Mouse (Mus musculus) brain, embryonic 18.5 days (tissue): ENCODE results near the gene Vmn1r188.
"Not testable (repeated sequence)": the region's sequence is repeated elsewhere in the genome, so short reads cannot be mapped to it uniquely, and the experiment has no call there.

Experiments used
- DNase-seq: peaks from one replicate; pipeline ENCODE4 v3.0.0-alpha.2; 2012; ENCODE audit warnings: low read depth, low spot score

The Vmn1r188 gene

GRCm38 (mm10) chr13:22049737-22050440, 34.4 kb upstream of the Vmn1r188 start:
- DNase-seq, result no peak

GRCm38 (mm10) chr13:22050591-22051522, 33.4 kb upstream of the Vmn1r188 start:
- no peak for DNase-seq

GRCm38 (mm10) chr13:22051523-22051859, 32.7 kb upstream of the Vmn1r188 start:
- DNase-seq, result no peak

- DNase-seq, result no peak
Measured at GRCm38 (mm10) chr13:22053754-22054153, 30.5 kb upstream of the Vmn1r188 start.

GRCm38 (mm10) chr13:22061422-22061821, 22.8 kb upstream of the Vmn1r188 start:
- DNase-seq, result no peak

- no peak for DNase-seq
Measured at GRCm38 (mm10) chr13:22063468-22063867, 20.8 kb upstream of the Vmn1r188 start.

- not testable (repeated sequence) for DNase-seq
Measured at GRCm38 (mm10) chr13:22105724-22106123, 21.5 kb downstream of the Vmn1r188 start, which contains the start of gene Vmn1r189. TSS of gene Vmn1r189 (minus strand) at chr13:22105824.

GRCm38 (mm10) chr13:22136495-22137293, 52.5 kb downstream of the Vmn1r188 start:
- not testable (repeated sequence) for DNase-seq
